Mouse (Mus musculus): ENCODE results near the gene Tgfb2.
A peak's percentile ranks its signal among the peaks of the same experiment; 100 is the strongest.

Gene Tgfb2

DNA sequence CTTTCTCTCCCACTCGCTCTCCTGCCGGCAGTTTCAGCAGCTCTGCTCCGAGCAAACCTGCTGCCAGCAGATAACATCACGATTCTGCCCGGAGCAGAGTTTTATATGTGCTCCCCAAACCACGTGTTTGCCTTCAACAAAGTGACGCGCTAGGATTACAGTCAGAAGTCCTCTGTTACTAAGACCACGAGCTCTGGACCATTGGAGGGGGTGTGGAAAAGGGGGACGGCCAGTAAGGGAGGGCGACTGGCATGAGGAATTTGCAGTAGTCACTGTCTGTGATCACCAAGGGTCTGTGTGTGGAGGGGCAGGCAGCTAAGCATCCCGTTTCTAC is at the start of gene Tgfb2:
Gene Tgfb2, minus strand, starts transcription at position 75 of the 334 bp plus-strand sequence.
- DNase-seq (ENCODE audit: low spot score in 2 of 2): no peak

GRCm38 (mm10) chr1:186749675-186750283 is 44.0 kb upstream of the Tgfb2 start:
- no peak for DNase-seq (ENCODE audit: low spot score in 2 of 2)

DNA sequence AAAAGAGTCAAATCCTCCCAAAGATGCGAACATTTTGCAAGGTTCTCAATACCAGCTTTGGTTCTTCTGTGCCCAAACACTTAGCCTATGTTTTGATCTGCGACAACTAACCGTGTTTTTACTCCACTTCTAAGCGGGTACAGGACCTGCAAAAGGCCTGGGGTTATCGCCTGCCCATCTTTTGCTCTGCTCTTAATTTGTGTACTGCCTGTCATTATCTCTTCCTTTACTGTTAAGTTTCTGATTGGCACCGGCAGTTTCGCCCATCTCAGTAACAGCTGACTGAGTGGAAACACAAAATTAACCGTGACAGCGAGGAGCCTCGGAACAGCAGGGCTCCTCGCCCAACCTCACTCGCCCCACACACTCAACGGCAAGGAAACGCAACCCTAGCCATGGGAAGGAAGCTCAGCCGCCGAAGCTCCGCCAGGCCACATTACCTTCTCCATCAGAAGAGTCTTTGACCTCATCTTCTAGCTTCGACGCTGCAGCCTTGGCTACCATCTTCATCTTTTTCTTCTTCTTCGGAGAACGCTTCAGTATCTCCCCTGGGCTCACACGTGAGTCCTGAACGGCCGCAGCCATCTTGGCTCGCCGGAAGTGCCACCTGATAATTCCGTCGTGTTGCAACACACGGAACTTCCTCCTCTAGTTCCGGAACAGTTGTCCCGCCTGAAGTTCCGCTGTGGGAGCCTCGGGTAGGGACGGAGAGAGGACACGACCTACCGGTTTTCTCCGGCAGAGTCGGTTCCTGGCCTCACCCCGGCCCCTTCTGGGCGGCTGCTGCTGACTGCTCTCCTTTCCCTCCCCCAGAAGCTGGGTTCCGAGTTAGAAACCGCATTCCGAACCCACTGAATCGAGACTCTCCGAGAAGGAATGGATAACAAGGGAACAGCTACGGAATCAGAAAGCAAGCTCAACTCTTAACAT is 43.2 kb upstream of the Tgfb2 start, which contains the start of gene Rrp15:
Gene Rrp15, minus strand, starts transcription at position 635 of the 930 bp plus-strand sequence.
- DNase-seq (ENCODE audit: low spot score in 2 of 2): peak; percentile 63 to 75

DNA sequence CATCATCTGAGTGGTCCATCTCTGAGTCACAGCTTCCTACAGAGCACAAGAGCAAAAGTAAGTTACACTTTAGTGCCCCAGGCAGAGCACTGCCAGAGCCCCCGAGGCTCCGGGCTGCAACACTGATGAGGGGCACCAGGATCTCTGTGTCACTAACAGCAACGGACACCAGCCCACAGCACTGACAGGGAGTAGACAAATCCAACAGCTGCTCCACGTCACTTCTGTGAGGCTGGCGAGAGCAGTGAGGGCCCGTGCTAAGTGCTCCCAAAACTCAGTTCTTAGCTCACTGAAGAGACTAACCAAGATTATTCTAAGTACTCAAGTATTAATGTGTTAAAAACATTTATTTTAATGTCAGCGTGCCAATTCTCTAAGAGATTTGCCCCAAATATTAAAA is 34.0 kb upstream of the Tgfb2 start:
- DNase-seq (ENCODE audit: low spot score in 2 of 2): no peak

DNA sequence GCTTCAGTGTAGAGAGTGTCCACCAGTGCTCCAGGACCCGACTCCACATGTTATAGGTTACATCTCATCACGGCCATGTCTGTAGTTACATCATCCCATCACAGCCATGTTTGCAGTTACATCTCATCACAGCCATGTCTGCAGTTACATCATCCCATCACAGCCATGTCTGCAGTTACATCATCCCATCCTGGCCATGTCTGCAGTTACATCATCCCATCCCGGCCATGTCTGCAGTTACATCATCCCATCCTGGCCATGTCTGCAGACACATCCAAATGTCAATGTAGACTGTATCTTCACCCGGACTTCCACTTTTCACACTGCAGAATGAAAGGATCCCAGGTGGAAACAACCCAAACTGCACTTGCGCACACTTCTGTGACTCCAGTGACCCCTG is 29.7 kb upstream of the Tgfb2 start:
- no peak for DNase-seq (ENCODE audit: low spot score in 2 of 2)

DNA sequence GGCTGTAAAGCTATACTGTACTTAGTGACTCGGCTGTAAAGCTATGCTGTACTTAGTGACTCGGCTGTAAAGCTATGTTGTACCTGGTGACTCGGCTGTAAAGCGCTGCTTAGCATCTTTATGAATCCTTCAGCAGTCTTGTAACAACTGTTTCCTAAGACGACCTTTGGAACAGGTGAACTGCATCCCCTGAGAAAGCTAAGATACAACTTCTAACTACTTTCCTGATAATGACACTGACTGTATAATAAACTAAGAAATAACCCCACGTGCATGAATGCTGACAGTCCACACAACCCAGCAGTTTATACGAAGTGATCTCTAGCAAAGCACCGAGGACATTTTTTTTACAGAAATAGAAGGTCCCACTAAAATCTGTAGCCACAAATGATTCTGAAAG is 27.3 kb upstream of the Tgfb2 start:
- no peak for DNase-seq (ENCODE audit: low spot score in 2 of 2)

DNA sequence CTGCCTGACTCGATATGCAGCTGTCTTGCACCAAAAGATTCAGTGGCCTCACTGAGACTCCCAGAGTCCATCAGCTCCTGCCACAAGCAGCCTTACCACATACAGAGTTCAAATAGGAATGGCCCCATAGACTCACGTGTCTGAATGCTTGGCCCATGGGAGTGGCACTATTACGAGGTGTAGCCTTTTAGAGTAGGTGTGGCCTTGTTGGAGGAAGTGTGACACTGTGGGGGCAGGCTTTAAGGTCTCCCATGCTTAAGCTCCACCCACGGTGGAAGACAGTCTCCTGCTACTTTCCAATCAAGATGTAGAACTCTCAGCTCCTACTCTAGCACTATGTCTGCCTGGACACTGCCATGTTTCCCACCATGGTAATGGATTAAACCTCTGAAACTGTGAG is 23.0 kb upstream of the Tgfb2 start:
- no peak for DNase-seq (ENCODE audit: low spot score in 2 of 2)

- no peak for DNase-seq (ENCODE audit: low spot score in 2 of 2)
These were observed 20.3 kb upstream of the Tgfb2 start for GRCm38 (mm10) chr1:186726117-186726516.

DNA sequence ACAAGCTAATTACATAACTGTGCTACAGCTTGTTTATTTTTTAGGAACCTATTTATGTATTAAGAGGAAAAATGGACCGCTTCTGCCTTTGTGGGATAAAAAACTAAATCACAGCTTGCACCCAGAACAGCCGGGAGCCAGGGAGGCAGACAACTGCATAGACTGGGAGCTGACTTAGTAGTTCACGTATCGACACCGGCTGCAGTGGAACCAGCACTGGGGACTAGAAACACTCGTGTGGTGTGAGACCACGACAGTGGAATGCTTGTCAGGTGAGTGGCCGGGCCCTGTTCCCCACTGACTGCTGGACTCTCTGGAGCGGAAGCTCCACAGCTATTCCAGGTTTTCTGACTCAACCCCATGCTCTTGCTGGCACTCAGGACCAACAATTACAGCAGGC is 16.5 kb upstream of the Tgfb2 start:
- DNase-seq (ENCODE audit: low spot score in 2 of 2): no peak

GRCm38 (mm10) chr1:186721846-186722245 is 16.1 kb upstream of the Tgfb2 start:
- peak; percentile 41 to 65 for DNase-seq (ENCODE audit: low spot score in 2 of 2)

GRCm38 (mm10) chr1:186721166-186721565 is 15.4 kb upstream of the Tgfb2 start:
- DNase-seq (ENCODE audit: low spot score in 2 of 2): no peak

DNA sequence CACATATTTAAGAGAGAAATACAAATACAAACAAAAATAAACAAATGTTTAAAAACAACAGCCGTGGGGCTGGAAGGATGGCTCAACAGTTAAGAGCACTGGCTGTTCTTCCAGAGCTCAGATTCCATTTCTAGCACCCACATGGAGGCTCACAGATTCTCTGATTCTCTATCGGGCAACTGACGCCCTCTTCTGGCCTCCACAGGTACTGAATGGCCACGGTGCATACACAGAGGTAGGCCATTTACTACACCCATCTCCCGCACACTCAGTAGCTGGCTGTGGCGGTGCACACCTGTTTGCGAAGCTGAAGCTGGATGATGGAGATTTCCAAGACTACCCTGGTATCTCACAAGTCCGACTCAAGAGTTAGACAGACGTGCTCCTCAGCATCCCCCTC is 13.9 kb upstream of the Tgfb2 start:
- DNase-seq (ENCODE audit: low spot score in 2 of 2): no peak

DNA sequence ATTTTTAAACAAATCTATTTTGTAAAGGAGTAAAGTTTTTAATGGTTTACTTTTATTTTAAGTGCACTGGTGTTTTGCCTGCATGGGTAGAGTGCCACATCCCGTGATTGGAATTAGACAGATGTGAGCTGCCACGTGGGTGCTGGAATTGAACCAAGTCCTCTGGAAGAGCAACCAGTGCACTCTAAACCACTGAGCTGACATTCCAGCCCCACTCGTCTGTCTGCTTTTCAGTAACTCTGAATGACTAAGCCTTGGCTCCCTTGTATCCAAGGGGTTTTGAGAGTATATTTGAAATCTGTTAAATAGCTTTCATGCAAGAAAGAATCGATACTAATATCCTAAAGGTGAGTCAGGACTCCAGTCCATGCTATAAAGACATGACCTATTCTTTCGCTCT is 13.1 kb upstream of the Tgfb2 start:
- no peak for DNase-seq (ENCODE audit: low spot score in 2 of 2)

GRCm38 (mm10) chr1:186714980-186715896 is 9.4 kb upstream of the Tgfb2 start:
- no peak for DNase-seq (ENCODE audit: low spot score in 2 of 2)

- DNase-seq (ENCODE audit: low spot score in 2 of 2): no peak
These were observed 8.4 kb upstream of the Tgfb2 start for GRCm38 (mm10) chr1:186714215-186714614.

- DNase-seq (ENCODE audit: low spot score in 2 of 2): no peak
These were observed 7.1 kb upstream of the Tgfb2 start for GRCm38 (mm10) chr1:186712802-186713471.

- DNase-seq (ENCODE audit: low spot score in 2 of 2): peak in 1 of 2 experiments; percentile 4
These were observed 430 bp downstream of the Tgfb2 start for GRCm38 (mm10) chr1:186705203-186705914.

- DNase-seq (ENCODE audit: low spot score in 2 of 2): no peak
These were observed 1.6 kb downstream of the Tgfb2 start for GRCm38 (mm10) chr1:186703980-186704701.

DNA sequence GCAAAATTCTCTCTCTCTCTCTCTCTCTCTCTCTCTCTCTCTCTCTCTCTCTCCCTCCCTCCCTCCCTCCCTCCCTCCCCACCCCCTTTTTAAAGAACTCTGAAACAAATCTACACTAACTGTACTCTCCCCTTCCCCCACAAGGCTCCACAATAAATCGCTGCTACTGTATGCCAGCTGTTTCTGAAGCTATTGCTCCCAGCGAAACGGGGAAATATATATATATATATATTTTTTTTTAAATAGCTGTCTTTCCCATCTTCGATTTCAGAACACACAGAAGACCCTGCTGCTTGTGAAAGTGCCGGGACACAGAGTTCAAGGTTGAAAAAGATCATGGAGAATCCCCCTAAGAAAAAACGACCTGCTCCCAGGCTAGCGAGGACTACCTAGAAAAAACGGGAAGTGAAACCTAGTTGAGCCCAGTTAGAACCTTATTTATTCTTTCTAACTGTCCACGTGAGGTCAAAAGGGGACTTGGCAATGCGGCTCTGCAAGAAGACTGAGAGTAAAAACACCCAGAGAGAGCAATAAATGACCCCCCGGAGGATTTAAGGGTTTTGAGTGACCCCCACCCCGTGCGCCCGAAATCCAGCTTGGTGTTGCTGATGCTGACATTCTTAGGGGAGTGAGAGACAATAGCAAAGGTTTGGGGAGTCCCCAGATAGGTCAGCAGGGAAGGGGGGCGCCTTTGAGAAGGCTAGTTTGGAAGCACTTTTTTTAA is 2.4 kb downstream of the Tgfb2 start:
- no peak for DNase-seq (ENCODE audit: low spot score in 2 of 2)
